Mouse (Mus musculus) natural killer cell, adult 2 months (primary cell): ENCODE results near the gene Rps10.

Experiments used
- DNase-seq, 2 experiments: peaks; one replicate each; pipeline ENCODE4 v3.0.0; 2022; ENCODE audit warnings: low spot score in 2 of 2

Gene Rps10

GRCm38 (mm10) chr17:27611994-27612393, 24.5 kb downstream of the Rps10 start:
- no peak for DNase-seq

DNA sequence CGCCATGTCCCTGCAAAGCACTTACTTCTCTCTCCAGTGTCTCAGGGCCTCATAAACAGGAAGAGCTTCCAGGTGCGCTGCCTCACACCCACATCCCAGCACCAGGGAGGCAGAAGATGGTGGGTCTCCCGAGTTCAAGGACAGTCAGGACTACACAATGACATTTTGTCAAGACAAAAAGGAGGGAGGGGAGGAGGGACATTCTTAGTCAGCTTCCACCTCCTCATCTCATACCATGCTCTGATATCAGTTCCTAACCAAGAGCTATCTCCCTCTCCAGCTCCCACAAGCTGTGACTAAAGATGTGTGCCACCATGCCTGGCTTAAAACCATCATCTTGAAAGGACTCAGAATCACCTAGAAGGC, 25.0 kb downstream of the Rps10 start:
- DNase-seq: no peak

DNA sequence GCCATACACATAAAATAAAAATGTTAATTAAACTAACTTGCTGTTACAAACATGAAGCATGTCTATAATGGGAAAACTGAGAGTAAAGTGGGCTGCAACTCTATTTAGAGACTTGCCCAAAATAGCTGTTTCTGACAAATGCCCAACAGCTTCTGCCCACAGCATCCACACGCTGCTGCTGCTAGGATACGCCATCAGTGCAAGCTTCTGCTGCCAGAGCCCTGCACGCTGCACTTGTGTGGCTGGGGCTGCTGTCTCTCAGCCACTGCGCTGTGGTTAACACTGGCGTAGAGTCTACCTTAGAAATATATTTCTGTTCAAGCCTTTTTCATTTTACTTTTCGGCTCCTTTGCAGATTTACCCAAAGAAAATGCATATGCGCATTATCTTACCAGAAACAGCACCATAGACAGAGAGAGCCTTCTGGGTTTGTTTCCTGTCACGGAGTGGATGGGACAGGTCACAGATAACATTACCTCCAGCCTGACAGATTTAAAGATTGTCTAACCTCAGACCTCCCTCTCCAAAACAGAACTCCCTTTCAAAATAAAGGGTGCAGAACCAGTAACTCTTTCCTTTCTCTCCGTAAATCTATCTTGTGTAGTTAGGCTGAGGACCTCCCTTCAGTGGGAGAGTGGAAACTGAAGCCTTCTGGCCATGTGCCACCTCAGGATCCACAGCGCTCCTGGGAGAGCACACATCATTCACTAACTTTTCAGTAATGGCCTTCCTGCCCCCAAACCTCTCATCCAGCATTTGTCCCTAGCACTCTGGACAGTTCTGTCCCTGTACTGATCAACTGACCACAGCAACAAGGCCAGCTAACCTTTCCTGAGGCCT, 25.6 kb downstream of the Rps10 start:
- no peak for DNase-seq

DNA sequence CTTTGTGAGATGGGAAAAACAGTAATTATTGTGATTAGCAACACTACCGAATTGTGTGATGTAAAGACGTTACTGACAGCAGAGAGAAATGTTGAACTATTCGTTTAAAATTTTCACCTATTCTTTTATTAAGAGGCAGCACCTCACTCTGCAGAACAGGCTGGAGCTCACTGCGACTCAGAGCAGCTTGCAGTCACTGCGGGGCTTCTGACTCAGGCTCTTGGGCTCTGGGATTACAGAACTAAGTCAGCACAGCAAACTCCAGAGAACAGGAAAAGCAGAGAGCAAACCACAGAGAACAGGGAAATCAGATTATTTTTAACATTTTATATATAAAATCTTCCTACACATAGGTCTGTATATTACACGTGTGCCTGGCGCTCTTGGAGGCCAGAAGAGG, 26.9 kb downstream of the Rps10 start:
- no peak for DNase-seq

DNA sequence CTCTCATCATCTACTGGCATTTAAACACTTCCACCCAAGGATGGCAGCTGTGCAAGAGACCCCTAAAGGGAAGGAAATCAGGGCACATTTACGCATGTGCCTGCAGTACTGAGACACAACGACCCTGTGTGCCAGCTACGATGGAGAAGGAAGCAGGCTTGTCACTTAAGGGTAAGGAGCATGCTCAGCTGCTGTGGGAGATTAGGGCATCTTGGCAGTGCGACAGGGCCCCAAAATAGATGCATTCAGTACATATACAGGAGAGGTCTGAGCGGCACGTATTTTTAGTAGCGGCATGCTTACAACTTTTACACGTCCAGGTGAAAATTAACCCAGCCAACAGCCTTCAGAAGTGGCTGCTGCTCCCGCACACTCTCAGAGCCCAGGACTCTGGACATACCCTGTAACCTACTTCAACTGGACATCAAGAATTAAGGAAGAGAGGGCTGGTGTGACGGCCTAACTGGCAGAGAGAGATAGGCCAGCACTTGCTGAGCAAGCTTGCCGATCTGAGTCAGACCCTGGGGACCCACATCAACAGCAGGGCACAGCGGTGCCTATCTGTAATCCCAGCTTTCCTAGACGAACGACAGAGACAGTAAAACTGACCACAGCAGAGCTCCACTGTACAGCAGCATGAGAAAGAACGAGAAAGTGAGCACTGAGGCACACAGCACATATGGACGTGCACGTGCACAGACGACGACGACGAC, 32.8 kb downstream of the Rps10 start:
- DNase-seq: no peak

DNA sequence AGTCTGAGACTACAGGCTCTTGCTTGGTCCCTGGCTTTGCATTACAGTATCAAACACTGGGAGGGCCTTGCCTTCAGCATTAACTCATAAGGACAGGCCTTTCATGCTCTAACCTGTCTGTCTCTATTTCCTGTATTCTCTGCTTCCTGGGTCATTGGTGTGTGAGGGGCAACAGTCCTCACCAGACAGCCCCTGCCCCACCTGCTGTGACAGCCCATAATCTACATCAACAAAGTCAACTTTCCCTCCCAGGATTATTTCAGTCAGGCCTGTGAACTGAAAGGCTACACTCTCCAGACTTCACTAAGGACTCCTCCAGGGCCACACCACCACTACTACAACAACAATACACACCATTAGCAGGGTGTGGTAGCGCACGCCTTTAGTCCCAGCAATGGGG, 33.4 kb downstream of the Rps10 start:
- DNase-seq: no peak

GRCm38 (mm10) chr17:27600869-27601268, 35.6 kb downstream of the Rps10 start:
- no peak for DNase-seq

- no peak for DNase-seq
Measured at GRCm38 (mm10) chr17:27600286-27600685, 36.2 kb downstream of the Rps10 start.

DNA sequence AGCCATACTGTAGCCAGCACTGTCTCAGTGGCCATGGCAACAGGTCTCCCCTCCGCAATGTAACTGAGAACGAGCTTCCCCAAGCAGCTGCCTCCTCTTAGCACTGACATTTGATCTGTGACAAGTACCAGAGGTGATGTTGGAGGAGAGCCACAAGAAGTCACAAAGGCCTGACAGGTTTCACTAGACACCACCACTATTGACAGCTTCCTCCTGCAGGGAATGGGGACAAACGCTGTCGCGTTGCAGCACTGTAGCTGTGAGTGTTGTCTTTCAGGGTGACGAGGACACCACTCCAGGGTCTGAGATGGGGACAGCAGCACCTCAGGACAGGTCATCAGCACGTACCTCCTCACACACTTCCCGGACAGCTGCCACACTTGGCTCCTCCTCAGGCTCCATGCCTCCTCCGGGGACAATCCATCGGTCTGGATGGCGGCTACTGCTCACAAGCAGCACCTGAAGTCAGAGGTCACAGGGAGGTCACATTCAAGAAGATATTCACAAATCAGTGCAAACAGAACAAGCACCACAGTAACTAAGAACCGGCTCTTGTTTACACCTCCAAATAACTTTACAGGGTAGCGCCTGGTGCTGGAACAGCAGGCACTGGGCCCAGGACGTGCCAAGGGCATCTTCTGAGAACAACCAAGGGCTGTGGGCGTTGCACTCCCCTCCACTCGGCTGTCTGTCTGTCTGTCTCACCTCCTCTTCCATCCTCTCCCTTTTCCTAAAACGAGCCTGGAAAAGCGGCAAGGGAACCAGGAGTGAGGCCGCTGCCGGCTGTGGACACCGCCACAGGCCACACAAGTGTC, 39.9 kb downstream of the Rps10 start:
- no peak for DNase-seq

DNA sequence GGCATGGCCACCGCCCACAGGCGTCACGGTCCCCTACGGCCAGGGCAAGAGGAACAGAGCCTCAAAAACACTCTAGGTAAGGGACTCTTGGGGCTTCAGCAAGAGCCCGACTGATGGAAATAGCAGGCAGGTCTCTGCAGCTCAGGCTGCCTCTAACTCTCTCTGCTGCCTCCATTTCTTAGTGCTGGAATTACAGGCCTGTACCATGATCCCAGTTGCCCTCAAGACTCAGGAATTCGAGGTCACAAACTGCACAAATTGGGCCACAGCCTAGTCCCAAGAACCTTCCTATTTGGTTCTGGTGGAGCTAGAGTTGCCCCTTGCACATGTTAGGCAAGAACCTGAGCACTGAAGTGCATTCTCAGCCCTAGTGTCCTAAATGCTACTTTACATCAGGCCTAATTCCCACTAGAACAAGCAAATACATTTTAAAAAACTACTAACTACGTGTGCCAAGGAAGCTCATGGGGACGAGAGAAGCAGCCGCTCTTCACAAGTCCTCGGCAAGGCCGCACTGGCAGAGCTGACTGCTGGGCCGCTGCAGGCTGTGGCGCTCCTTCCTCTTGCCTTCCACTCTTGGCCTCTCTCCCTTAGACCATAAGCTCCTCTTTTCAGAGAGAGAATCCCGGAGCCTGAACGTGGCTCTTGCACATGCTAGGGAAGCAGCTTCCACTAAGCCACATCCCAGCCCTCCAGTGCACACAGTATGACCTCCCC, 40.7 kb downstream of the Rps10 start:
- no peak for DNase-seq

DNA sequence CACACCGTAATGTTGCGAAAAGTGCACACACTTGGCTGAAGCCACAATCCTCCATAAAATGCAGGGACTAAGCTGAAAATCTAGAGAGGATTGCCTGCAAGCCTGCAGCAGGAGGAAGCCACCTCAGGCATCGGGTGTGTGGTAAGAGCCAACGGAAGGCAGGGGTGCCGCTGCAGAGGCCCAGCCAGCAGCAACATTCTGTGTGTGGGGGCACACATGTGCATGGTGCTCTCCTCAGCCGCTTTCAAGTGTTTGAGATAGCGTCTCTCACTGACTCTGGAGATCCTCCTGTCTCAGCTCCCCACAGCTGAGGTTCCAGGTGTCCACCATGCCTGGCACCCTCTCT, 43.9 kb downstream of the Rps10 start:
- no peak for DNase-seq

GRCm38 (mm10) chr17:27591826-27592564, 44.5 kb downstream of the Rps10 start:
- peak in 1 of 2 experiments; percentile 21 for DNase-seq

- DNase-seq: peak; percentile 19 to 34
Measured at GRCm38 (mm10) chr17:27588231-27588630, 48.2 kb downstream of the Rps10 start.

DNA sequence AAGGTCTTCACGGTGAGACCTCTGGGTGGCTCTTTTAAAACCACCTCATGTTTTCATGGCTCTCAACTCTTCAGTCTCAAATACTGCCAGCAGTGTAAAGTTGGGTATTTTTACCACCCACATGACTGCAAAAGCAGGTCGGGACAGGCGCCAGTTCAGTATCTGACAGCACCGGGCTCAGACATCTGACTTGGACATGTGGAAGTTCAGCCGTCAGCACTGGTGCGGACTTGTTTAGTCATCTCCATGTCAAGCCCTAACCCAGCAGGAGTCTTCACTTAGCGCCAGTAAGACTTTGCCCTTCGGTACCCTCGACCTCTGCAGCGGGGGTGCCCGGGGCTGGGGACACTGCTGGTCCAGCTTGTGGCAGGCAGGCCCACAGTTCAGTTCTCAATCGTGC, 49.2 kb downstream of the Rps10 start:
- DNase-seq: no peak

DNA sequence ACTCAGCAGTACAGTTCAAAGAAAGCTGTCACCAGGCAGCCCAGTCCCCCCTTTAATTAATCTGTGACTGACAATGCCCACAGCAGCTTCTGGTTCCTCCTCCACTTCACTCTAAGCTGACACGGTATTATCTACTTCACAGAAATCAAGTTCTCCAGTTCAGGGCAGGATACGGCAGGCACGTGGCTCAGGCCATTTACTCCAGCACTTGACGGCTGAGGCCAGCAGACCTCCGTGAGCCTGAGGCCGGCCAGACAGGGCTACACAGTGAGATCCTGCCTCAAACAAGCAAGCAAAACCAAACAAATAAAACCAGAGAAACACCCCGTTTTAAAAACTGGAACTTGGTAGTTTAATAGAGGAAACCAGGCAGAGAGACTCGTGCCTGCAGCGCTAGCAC, 49.8 kb downstream of the Rps10 start:
- DNase-seq: no peak

DNA sequence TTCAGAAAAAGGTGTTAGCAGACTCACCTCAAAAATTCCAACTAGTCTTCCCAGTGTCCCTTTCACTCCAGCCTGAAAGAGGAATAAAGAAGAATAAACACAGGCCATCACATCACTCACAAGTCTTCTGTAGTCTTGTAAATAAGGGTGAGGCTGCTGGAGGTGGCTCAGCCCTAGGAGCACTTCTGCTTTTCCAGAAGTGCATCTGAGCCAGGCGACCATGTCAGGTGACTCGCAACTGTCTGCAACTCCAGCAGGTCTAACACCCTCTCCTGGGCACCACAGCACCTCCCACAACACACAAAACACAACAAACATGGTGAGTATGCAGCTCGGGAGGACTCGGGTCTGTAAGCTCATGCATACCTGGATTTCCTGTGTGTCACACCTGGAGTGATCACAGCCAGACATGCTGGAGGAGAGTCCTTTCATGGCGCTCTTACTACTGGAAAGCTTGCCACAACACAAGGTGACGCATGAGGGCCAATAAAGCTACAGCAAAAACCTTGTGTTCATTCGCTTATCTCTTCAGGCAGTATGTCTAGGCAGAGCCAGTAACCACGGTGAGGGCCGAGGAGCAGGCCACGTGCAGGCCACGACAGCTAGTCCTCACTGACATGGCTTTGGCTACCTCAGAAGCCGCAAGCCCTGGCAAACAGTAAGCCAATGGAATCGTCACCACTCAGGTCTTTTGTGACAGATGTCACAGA, 53.1 kb downstream of the Rps10 start:
- no peak for DNase-seq
